Mouse (Mus musculus) embryo, embryonic 9.5 days (tissue): Measurements from ENCODE around the gene Ece2.
"Not testable (repeated sequence)": the region's sequence is repeated elsewhere in the genome, so short reads cannot be mapped to it uniquely, and the experiment has no call there.

Source experiments
- DNase-seq: peaks from one replicate; pipeline ENCODE4 v3.0.0-alpha.2; 2017; ENCODE audit errors: extremely low spot score

The Ece2 gene

DNA sequence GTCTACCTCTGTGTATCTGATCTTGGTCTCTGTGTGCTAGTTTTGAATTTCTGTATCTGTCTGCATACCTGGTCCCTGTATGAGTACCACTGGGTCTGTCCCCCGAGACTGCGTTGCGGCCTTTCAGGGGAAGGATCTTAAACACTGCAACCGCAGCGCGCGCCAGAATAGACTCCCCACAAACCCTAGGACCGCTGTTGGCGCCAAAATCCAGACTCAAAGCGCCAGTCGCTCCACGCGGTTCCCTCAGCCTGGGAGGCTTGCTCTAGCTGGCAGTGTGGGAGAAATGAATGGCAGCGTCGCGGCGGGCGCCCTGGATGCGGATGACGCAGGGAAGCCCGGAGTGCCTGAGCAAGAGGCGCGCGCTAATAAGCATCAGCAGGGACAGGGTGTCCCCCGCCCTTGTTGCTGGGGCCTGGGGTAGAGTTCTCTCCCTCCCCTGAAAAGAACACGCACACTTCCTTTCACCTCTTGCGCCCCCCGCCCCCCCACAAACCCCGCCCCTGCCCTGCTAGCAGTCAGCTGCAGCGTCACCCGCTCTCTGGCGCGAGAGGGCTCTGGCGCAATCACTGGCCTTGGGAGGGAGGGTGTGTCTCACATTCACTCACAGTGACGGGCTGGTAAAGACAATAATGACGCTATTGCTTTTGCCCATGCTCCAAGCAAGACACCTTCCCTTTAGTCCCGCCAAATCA is 7.5 kb upstream of the Ece2 start:
- DNase-seq: peak; percentile 76

- DNase-seq: no peak
Measured at GRCm38 (mm10) chr16:20623211-20623610, 6.4 kb upstream of the Ece2 start.

GRCm38 (mm10) chr16:20628871-20629391 is 697 bp upstream of the Ece2 start:
- DNase-seq: no peak

DNA sequence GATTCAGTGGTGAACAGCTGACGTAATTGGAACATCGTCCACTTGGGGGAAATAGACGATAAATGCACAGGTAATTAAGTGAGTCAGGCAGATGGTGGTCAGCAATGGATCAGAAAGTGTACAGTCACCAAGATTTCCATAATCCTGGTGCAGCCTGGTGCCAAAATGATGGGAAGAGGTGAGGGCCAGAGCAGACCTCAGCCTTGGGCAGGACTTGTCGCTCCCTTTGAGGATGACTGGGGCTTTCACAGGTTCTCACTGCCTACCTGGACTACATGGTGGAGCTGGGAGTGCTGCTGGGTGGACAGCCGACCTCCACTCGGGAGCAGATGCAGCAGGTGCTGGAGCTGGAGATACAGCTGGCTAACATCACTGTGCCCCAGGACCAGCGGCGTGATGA is 7.8 kb downstream of the Ece2 start:
- DNase-seq: no peak

GRCm38 (mm10) chr16:20638367-20638766 is 8.7 kb downstream of the Ece2 start:
- DNase-seq: no peak

DNA sequence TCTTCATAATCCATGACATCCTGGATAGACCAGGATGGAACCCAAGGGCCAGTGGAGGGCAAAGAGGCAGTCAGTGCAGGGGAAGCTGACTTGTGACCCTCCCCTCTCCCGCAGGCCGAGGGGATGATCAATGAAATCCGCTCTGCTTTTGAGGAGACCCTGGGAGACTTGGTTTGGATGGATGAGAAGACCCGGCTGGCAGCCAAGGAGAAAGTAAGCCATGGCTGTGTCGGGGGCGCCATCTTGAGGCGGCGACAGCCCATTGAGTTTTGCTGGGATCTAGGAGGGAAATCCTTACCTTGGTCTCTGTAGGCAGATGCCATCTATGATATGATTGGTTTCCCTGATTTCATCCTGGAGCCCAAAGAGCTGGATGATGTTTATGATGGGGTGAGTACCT is 12.5 kb downstream of the Ece2 start:
- DNase-seq: peak; percentile 74

GRCm38 (mm10) chr16:20643911-20644310 is 14.3 kb downstream of the Ece2 start:
- no peak for DNase-seq

DNA sequence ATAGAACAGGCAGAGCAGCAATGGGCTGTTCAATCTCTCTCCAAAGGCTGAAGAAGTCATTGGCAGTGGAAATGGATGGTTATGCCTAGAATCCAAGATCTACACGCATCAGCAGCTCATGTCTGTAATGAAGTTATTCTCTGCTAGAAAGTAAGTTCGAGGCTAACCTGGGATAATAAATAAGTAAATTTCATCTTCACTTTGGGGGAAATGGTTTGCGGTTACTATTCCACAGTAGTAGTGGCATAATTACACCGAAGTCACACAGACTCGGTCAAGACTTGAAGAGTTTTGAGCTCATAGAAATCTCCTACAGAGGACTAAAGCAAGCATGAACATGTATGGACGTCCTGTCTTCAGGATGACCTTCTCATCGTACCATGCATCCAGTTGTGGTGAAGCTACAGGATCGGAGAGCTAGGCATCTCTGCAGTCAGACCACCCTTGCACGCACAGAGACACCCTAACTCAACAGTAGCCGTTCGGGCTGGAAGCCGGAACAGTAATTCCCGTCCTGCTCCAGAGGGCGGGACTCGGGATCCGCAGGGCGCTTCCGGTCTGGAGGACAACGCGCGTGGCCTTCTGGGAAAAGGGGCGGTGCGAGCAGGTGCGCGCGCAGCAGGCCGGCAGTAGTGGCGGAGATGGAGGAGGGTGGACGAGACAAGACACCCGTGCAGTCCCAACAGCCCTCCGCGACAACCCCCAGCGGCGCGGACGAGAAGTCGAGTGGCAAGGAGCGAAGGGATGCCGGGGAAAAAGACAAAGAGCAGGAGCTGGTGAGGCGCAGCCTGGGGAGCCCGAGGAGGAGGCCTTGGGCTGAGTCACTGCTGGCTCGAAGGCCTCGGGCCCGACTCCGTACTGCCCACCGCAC is 21.7 kb downstream of the Ece2 start, which contains the start of gene Psmd2:
Gene Psmd2 (plus strand): TSS at position 577 of the 871 bp plus-strand sequence.
- peak; percentile 96 for DNase-seq

DNA sequence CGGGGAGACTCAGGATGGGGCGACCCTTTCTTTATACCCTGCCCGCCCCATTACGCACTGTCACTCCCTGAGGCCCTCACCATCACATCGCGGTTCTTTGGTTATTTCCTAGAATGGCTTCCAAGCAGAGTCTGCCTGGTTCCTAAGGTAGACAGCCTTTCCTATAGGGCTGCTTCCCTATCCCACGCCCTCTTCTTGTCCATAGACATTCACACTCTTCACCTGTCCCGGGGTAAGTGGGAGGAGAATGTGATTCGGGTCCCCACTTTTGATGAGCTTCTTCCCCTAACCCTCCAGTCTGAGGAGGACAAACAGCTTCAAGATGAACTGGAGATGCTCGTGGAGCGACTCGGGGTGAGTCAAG is 22.3 kb downstream of the Ece2 start:
- DNase-seq: no peak

- no peak for DNase-seq
Measured at GRCm38 (mm10) chr16:20653315-20653714, 23.7 kb downstream of the Ece2 start.

GRCm38 (mm10) chr16:20657661-20658060 is 28.0 kb downstream of the Ece2 start:
- DNase-seq: no peak

DNA sequence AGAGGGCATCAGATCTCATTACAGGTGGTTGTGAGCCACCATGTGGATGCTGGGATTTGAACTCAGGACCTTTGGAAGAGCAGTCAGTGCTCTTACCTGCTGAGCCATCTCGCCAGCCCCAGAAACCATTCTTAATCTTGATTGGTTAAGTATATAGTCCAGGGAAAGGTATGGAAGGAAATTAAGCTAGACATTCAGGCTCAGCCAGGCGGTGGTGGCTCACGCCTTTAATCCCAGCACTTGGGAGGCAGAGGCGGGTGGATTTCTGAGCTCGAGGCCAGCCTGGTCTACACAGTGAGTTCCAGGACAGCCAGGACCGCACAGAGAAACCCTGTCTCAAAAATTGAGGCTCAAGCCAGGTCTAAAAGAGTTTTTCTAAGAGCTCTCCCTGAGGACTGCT is 38.4 kb downstream of the Ece2 start, which contains the start of gene Eif4g1:
Gene Eif4g1 (plus strand): TSS at position 301 of the 400 bp plus-strand sequence.
- DNase-seq: not testable (repeated sequence)

- DNase-seq: no peak
Measured at GRCm38 (mm10) chr16:20670291-20670690, 40.7 kb downstream of the Ece2 start.

DNA sequence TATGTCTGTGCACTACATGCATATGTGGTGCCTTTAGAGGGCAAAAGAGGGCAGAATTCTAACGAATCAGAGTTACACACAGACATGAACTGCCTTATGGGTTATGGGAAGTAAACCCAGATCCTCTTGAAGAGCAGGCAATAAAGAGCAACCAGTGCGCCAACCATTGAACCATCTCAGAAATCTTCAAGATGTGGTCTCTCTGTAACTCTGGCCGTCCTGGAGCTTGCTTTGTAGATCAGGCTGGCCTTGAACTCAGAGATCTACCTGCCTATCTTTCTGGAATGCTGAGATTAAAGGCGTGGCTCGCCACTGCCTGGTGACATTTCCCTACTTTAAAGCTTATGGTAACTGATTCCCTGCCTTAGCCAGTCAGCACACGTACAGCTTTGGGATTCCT is 42.3 kb downstream of the Ece2 start:
- no peak for DNase-seq

GRCm38 (mm10) chr16:20672500-20672902 is 42.9 kb downstream of the Ece2 start:
- peak; percentile 96 for DNase-seq

DNA sequence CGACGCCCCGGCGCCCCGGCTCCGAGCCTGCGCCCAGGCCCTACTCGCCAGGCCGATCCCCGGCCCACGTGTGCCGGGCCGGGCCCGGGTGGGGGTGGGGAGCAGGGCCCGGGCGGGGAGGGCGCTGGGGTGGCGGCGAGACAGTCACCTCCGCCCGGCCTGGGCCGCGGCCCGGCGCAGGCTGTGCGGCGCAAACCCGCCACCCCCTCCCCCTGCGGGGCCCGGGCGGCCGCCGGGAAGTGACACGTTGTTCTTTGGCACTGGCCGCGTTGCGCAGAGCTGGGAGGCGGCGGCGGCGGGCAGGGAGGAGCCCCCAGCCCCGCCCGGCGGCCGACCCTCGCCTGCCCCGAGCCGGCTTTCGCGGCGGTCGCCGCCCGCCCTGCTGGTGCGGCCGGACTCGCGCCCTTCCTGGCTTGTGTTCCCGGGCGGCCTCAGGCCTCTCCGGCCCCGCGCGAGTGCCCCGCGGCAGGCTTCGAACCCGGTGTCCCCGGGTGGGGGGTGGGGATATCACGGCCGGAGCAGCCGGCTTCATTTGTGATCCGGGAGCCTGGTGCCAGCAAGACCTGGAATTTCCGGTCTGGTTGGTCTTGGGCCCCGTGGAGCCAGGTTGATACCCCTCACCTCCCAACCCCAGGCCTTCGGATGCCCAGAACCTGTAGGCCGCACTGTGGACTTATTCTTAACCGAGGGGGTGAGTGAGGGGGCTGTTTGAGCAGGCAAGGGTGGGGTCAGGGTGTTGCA is 43.5 kb downstream of the Ece2 start:
- no peak for DNase-seq

DNA sequence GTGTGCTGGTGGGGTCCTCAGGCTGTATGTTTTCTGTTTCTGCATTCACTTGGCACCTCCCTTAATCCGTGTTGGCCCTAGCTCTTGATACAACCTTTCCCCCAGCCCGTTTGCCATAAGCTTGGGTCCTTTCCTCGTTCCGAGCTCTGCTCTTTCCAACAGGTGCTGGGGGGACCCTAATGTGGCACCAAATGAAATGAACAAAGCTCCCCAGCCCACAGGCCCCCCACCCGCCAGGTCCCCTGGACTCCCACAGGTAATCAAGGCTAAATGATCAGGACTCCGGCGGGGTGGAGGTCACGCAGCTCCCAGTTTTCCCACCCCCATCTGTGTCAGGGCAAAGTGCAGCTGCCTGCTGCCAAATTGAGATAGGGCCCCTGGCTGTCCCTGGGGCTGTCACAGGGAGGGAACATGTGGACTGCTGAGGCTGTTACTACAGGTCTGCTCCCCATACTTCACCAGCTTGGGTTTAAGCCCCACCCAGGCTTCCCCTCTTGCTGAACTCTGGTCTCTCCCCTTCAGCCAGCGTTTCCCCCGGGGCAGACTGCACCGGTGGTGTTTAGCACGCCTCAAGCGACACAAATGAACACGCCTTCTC is 44.2 kb downstream of the Ece2 start:
- DNase-seq: peak; percentile 14

GRCm38 (mm10) chr16:20675213-20675612 is 45.6 kb downstream of the Ece2 start:
- no peak for DNase-seq

DNA sequence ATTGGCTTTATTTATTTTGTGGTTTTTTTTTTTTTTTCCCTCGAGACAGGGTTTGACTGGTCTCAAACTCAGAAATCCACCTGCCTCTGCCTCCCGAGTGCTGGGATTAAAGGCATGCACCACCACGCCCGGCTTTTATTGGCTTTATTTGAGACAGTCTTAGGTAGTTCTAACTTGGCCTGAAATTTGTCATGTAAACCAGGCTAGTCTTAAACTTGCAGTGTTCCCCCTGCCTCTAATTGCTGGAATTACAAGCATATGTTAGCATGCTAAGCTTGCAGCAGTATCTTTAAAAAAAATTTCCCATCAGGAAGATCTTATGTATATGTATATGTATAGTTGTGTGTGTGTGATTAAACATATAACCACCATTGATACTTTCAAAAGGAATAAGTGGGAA is 47.1 kb downstream of the Ece2 start:
- no peak for DNase-seq

DNA sequence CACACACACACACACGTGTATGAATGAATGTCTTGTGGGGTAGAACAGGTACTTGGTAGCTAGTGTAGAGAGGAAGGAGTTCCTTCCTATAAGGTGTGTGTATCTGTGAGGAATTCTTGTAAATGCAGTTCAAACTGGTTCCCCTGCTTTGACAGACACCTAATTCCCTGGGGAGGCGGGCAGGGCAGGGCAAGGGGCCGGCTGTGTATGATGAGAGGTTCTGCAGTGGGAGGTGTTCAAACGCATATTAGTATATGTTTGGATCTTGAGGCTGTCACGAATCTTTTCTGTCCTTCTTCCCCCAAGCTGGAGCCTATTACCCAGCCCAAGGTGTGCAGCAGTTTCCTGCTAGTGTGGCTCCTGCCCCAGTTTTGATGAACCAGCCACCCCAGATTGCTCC is 47.8 kb downstream of the Ece2 start:
- DNase-seq: no peak

DNA sequence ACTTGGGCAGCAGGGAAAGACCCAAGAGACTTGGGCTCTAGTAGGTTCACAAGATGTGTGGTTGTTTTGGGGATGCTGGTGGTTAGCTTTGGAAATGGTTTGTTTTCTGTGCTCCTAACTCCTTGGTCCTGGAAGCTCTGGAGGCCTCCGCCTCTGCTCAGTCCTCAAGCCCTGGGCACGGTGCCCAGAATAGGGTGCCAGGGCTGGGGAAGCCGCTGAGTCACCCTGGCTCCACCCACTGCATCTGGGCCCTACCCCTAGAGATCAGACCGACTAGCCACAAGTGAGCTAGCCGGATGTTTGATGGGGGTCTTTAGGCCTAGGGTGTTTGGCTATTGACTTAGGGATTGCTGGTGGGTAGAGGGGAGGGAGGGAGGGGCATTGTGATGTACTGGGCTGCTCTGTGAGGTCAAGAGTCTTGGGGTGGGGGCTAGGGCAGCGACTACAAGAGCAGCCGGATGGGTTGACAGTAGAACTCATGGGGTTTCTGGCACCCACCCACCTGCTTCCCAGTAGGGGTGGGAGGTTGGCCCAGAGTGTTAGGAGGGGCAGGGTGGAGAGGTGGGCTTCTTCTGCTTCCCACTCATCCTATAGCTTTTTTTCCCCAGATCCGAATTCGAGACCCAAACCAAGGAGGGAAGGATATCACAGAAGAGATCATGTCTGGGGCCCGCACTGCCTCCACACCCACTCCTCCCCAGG is 48.5 kb downstream of the Ece2 start:
- no peak for DNase-seq
